Mouse (Mus musculus) spleen, adult 2 months (tissue): ENCODE measurements around the gene Il12rb1. TPM values are rescaled to one million over a fixed set of nuclear protein-coding genes. Genes with fewer than 3 reads are reported as not detected.

ENCODE experiments used
- DNase-seq, 2 experiments: peaks; one replicate each; pipeline versions ENCODE4 v3.0.0 to v3.0.0-alpha.2; 2012 to 2021; ENCODE audit warnings: low spot score in 2 of 2, low read depth in 1 of 2
- H3K27ac ChIP-seq: fragments of 200-500 bp; 2 replicates; pipeline ENCODE4 v1.5.1; 2012; ENCODE audit warnings: low read length, inconsistent platforms; ENCODE audit not compliant: insufficient read depth
- H3K27me3 ChIP-seq: fragments of 200-500 bp; 2 replicates; pipeline ENCODE4 v1.6.1; 2012; ENCODE audit warnings: mild to moderate bottlenecking, moderate library complexity, low read length, inconsistent platforms; ENCODE audit not compliant: control insufficient read depth, insufficient read depth
- H3K36me3 ChIP-seq: fragments of 200-500 bp; 2 replicates; pipeline ENCODE4 v1.6.1; 2012; ENCODE audit warnings: mild to moderate bottlenecking, low read length, inconsistent platforms; ENCODE audit not compliant: control insufficient read depth, insufficient read depth
- H3K4me1 ChIP-seq: fragments of 200-500 bp; 2 replicates; pipeline ENCODE4 v1.6.1; 2011; ENCODE audit warnings: inconsistent platforms; ENCODE audit not compliant: control insufficient read depth, insufficient read depth, insufficient read length
- H3K4me3 ChIP-seq: fragments of 200-500 bp; 2 replicates; pipeline ENCODE4 v1.5.1; 2011; ENCODE audit warnings: mild to moderate bottlenecking, inconsistent platforms; ENCODE audit not compliant: insufficient read depth, insufficient read length; ENCODE audit errors: extremely low read depth
- CTCF ChIP-seq: fragments of 200-500 bp; IDR thresholded peaks from 2 replicates; pipeline ENCODE4 v1.5.1; 2011; ENCODE audit warnings: mild to moderate bottlenecking, inconsistent platforms; ENCODE audit not compliant: insufficient read depth, insufficient read length, insufficient replicate concordance; ENCODE audit errors: extremely low read depth
- POLR2A ChIP-seq: fragments of 200-500 bp; IDR thresholded peaks from 2 replicates; pipeline ENCODE4 v1.6.1; 2011; ENCODE audit warnings: low read depth, low read length, inconsistent platforms
- WGBS: fragments of 180-500 bp; shearing (Covaris S2); methylation state at CpG from one replicate; pipeline ENCODE4 v1.1.7; 2018; 5-methylcytosine and 5-hydroxymethylcytosine counted together
- polyA plus RNA-seq: library from polyadenylated mRNA; depleted of rRNA; stranded (reverse); fragments of >200 nt; gene quantifications from 2 replicates; pipeline ENCODE4 v1.2.3, GENCODE M21; 2012

The Il12rb1 gene
- polyA plus RNA-seq, 1 experiment: 5.8 TPM

DNA sequence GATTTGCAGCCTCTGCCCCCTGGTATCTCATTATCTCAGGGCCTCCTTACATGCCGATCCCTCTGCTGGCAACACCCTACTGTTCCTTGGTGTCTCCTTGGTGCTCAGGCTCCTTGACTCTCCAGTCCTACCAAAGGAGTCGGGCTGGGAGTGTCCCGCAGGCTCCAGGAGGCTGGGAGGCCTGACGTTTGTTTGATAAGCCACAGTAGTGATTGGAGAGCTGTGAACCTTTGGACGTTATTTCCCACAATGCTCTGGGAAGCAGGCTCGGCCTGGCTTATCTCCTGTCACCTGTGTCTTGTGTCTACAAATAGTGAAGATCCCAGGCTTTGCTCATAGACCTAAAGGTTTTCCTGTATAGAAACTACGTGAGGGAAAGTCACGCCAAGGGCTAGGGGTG is 44.2 kb upstream of the Il12rb1 start:
- Histone ChIP-seq H3K27me3 (no peaks in the 10 kb centered on the region), H3K4me1 (peaks cover 35% of the 10 kb centered on the region), H3K27ac (no peak overlapping the region; the same call in 1 of the 2 replicates), H3K36me3 (peaks cover 13% of the 10 kb centered on the region), H3K4me3 (no peak overlapping the region)
- 84% methylated on average over 8 of the region's 8 CpGs for WGBS
- TF ChIP-seq POLR2A: no peak
- no peak for TF ChIP-seq CTCF
- DNase-seq: no peak

DNA sequence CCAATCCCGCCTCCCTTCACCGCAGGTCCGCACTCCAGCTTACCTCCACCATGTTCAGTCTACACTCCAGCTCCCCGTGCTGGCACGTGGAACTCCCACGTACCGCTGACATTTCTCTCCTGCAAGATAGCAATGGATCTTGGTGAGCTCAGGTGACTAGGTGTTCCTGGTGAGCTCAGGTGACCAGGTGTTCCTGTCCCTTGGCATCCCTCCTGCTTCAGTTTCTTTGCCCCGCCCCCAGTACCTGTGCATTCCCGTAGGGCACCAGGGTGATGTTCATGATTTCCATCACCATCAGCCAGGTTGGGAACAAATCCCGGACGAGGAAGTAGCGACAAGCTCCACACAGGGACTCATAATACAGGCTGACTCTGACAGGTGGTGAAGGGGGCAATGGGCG is 43.6 kb upstream of the Il12rb1 start:
- Histone ChIP-seq H3K27ac (peak overlapping the region; percentile 66), H3K36me3 (peaks cover 13% of the 10 kb centered on the region), H3K4me1 (peaks cover 38% of the 10 kb centered on the region), H3K27me3 (no peaks in the 10 kb centered on the region), H3K4me3 (peak overlapping the region; percentile 69; the same call in 1 of the 2 replicates)
- whole genome bisulfite sequencing: 92% methylated on average over 13 of the region's 13 CpGs
- no peak for DNase-seq
- TF ChIP-seq CTCF (no peak), POLR2A (no peak)

DNA sequence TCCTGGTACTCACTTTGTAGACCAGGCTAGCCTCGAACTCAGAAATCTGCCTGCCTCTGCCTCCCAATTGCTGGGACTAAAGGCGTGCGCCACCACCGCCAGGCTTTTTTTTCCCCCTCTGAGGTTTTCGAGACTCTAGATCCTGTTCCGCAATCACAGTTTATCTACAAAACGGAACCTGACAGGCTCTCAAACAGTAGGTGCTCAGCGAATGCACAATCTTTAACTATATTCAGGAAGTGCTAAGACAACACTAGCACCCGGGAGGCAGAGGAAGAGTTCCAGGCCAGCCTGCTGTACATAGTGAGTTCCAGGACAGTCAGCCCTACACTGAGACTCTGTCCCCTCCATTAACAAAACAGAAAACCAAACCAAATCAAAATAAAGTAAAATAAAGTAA is 42.9 kb upstream of the Il12rb1 start:
- no peak for DNase-seq
- TF ChIP-seq CTCF: no peak
- TF ChIP-seq POLR2A: no peak
- 21% methylated on average over 9 of the region's 9 CpGs for WGBS
- peak overlapping the region; percentile 69 for H3K4me3 ChIP-seq
- H3K27me3 ChIP-seq: no peaks in the 10 kb centered on the region
- peaks cover 13% of the 10 kb centered on the region for H3K36me3 ChIP-seq
- H3K4me1 ChIP-seq: peaks cover 32% of the 10 kb centered on the region
- peak overlapping the region; percentile 92 for H3K27ac ChIP-seq

- Histone ChIP-seq H3K36me3 (peaks cover 13% of the 10 kb centered on the region), H3K27me3 (no peaks in the 10 kb centered on the region), H3K27ac (peak overlapping the region; percentile 92), H3K4me1 (peaks cover 32% of the 10 kb centered on the region), H3K4me3 (peak overlapping the region; percentile 69)
- peak; percentile 73 to 88 for DNase-seq
- TF ChIP-seq POLR2A: no peak; the same call in 1 of the 2 replicates
- TF ChIP-seq CTCF: no peak
- WGBS: 1% methylated on average over 34 of the region's 34 CpGs
Measured at GRCm38 (mm10) chr8:70765838-70766570, 42.2 kb upstream of the Il12rb1 start.

- peak overlapping the region; percentile 69 for H3K4me3 ChIP-seq
- TF ChIP-seq POLR2A (peak; percentile 76; the same call in 1 of the 2 replicates), CTCF (no peak)
- no peaks in the 10 kb centered on the region for H3K27me3 ChIP-seq
- peaks cover 14% of the 10 kb centered on the region for H3K36me3 ChIP-seq
- H3K4me1 ChIP-seq: peaks cover 32% of the 10 kb centered on the region
- peak in 1 of 2 experiments; percentile 65 for DNase-seq
- 21% methylated on average over 21 of the region's 21 CpGs for WGBS
- peak overlapping the region; percentile 92 for H3K27ac ChIP-seq
Measured at GRCm38 (mm10) chr8:70766571-70767440, 41.4 kb upstream of the Il12rb1 start.

DNA sequence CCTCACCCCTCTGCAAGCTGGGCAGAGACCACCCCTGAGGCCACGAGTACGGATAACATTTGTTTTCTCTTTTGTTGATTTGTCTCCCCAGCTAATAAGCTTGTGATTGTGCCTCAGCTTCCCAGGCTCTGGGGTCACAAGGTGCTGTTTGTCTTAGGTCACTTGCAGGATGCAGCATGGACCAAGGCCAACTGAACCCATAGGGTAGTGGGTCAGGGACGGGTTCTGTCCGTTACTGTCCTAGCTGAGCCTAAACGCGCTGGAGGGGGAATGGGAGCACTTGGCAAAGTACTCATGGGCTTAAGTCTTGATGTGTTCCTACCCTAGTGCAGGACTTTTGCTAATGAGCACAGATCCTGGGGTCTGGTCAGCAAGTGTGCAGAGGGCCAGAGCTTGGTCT is 40.7 kb upstream of the Il12rb1 start:
- H3K36me3 ChIP-seq: peaks cover 14% of the 10 kb centered on the region
- DNase-seq: no peak
- 93% methylated on average over 6 of the region's 6 CpGs for WGBS
- peak overlapping the region; percentile 90 for H3K27ac ChIP-seq
- H3K4me1 ChIP-seq: peaks cover 32% of the 10 kb centered on the region
- no peaks in the 10 kb centered on the region for H3K27me3 ChIP-seq
- TF ChIP-seq POLR2A (no peak), CTCF (no peak)
- H3K4me3 ChIP-seq: 0 out of 2 replicates have a peak overlapping the region, but pooled peaks have one; percentile 20
